Mouse (Mus musculus) G1E (cell line): ENCODE measurements at regions not wholly inside any gene's neighbourhood (a gene's known extent, or its start where the extent isn't known, plus 50 kb on each side); places are given as distances from the start of the nearest gene placed in this dataset.

Experiments
- CTCF ChIP-seq: IDR thresholded peaks from 2 replicates; pipeline ENCODE4 v1.5.1; 2012; ENCODE audit warnings: low read depth, low read length, inconsistent platforms, mixed read lengths
- GATA1 ChIP-seq: IDR thresholded peaks from 2 replicates; pipeline ENCODE4 v1.6.1; 2012; ENCODE audit warnings: borderline replicate concordance, low read length, inconsistent platforms, mixed read lengths

DNA sequence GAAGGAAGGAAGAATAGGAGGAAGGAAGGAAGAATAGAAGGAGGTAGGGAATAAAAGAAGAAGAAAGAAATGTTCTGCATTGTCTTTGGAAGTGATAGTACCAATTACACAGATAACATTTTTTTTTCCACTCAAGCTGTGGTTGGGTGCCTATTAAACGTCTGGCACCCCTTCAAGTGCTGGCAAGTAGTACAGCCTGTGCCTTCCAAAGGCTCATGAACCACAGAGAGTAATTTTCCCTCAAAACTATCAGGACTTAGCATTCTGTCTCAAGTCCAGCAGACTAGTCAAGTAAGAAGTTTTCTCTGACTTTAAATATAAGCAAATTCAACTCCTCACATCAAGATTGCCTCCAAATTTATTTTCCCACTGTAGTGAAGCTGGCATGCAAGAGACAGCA, 321.0 kb upstream of the Klf6 start:
- TF ChIP-seq CTCF (no peak), GATA1 (no peak)
